Mouse (Mus musculus) limb, embryonic 11.5 days (tissue): ENCODE measurements around the gene Dpp7. TPM values are rescaled to one million over a fixed set of nuclear protein-coding genes. Genes with fewer than 3 reads are reported as not detected.

ENCODE experiments used
- polyA plus RNA-seq: library from polyadenylated mRNA; unstranded; fragments of >200 nt; fragmentation: Nextera tagmentation; extraction: Ambion mirVana; gene quantifications from 2 replicates; pipeline ENCODE4 v1.2.1, GENCODE M21; 2014

The Dpp7 gene
- polyA plus RNA-seq, 1 experiment from 2014 or later: 16.6 TPM

Other genes starting within 250 kb of the Dpp7 start
- 8.8 and 10.0 TPM in 2 replicates for gene Nrarp, start 175.6 kb downstream of the Dpp7 start, polyA plus RNA-seq
- 3.1 and 3.7 TPM in 2 replicates for gene Tor4a, start 159.5 kb downstream of the Dpp7 start, polyA plus RNA-seq
- 103 and 106 TPM in 2 replicates for gene Nelfb, start 144.9 kb downstream of the Dpp7 start, polyA plus RNA-seq
- 0.19 TPM in 1 of 2 replicates, not detected in the other for gene Stpg3, start 141.7 kb downstream of the Dpp7 start, polyA plus RNA-seq
- not detected in 2 replicates for gene Fam166a, start 137.6 kb downstream of the Dpp7 start, polyA plus RNA-seq
- gene Tubb4b, start 131.7 kb downstream of the Dpp7 start, polyA plus RNA-seq: 526 and 567 TPM in 2 replicates
- not detected in 2 replicates for gene Slc34a3, start 122.0 kb downstream of the Dpp7 start, polyA plus RNA-seq
- gene Rnf224, start 119.6 kb downstream of the Dpp7 start, polyA plus RNA-seq: not detected in 2 replicates
- 6.5 and 8.8 TPM in 2 replicates for gene Rnf208, start 114.1 kb downstream of the Dpp7 start, polyA plus RNA-seq
- not detected in 2 replicates for gene Cysrt1, start 113.9 kb downstream of the Dpp7 start, polyA plus RNA-seq
- 4.0 and 6.6 TPM in 2 replicates for gene AL732309.1, start 109.5 kb downstream of the Dpp7 start, polyA plus RNA-seq
- 11.1 and 14.6 TPM in 2 replicates for gene Tmem203, start 100.9 kb downstream of the Dpp7 start, polyA plus RNA-seq
- gene Tprn, start 93.7 kb downstream of the Dpp7 start, polyA plus RNA-seq: 5.6 and 5.7 TPM in 2 replicates
- gene Ssna1, start 83.9 kb downstream of the Dpp7 start, polyA plus RNA-seq: 237 and 242 TPM in 2 replicates
- 118 and 120 TPM in 2 replicates for gene Anapc2, start 83.9 kb downstream of the Dpp7 start, polyA plus RNA-seq
- not detected in 2 replicates for gene Tmem210, start 68.2 kb downstream of the Dpp7 start, polyA plus RNA-seq
- not detected in 2 replicates for gene Lrrc26, start 66.4 kb downstream of the Dpp7 start, polyA plus RNA-seq
- 0.60 and 1.4 TPM in 2 replicates for gene Grin1, start 37.2 kb downstream of the Dpp7 start, polyA plus RNA-seq
- 81.9 and 97.6 TPM in 2 replicates for gene Man1b1, start 24.0 kb downstream of the Dpp7 start, polyA plus RNA-seq
- 8.9 and 9.1 TPM in 2 replicates for gene Uap1l1, start 9.3 kb upstream of the Dpp7 start, polyA plus RNA-seq
- 63.0 and 69.4 TPM in 2 replicates for gene Sapcd2, start 16.0 kb upstream of the Dpp7 start, polyA plus RNA-seq
- gene Entpd2, start 39.5 kb upstream of the Dpp7 start, polyA plus RNA-seq: not detected in 2 replicates
- gene Npdc1, start 43.0 kb upstream of the Dpp7 start, polyA plus RNA-seq: 6.1 and 6.8 TPM in 2 replicates
- gene Fut7, start 66.9 kb upstream of the Dpp7 start, polyA plus RNA-seq: not detected in 2 replicates
- gene Abca2, start 72.3 kb upstream of the Dpp7 start, polyA plus RNA-seq: 3.1 and 3.8 TPM in 2 replicates
- 0.81 TPM in 1 of 2 replicates, not detected in the other for gene Clic3, start 100.5 kb upstream of the Dpp7 start, polyA plus RNA-seq
- gene Paxx, start 104.7 kb upstream of the Dpp7 start, polyA plus RNA-seq: 15.0 and 18.1 TPM in 2 replicates
- gene Ptgds, start 113.7 kb upstream of the Dpp7 start, polyA plus RNA-seq: not detected in 2 replicates
- gene Lcn12, start 137.6 kb upstream of the Dpp7 start, polyA plus RNA-seq: not detected in 2 replicates
- gene Fbxw5, start 144.4 kb upstream of the Dpp7 start, polyA plus RNA-seq: 68.0 and 72.3 TPM in 2 replicates
- gene C8g, start 145.4 kb upstream of the Dpp7 start, polyA plus RNA-seq: 5.6 and 5.8 TPM in 2 replicates
- gene Traf2, start 190.6 kb upstream of the Dpp7 start, polyA plus RNA-seq: 40.0 and 40.6 TPM in 2 replicates
- gene Edf1, start 201.5 kb upstream of the Dpp7 start, polyA plus RNA-seq: 324 and 330 TPM in 2 replicates
- gene Mamdc4, start 218.5 kb upstream of the Dpp7 start, polyA plus RNA-seq: 3.1 and 7.0 TPM in 2 replicates
- gene Phpt1, start 218.9 kb upstream of the Dpp7 start, polyA plus RNA-seq: 161 and 162 TPM in 2 replicates
- 0.04 TPM in 1 of 2 replicates, not detected in the other for gene Ajm1, start 225.4 kb upstream of the Dpp7 start, polyA plus RNA-seq